Mouse (Mus musculus) adrenal gland, adult 18-20 months (tissue): ENCODE results near the gene Camta1. TPM values are rescaled to one million over a fixed set of nuclear protein-coding genes. Genes with fewer than 3 reads are reported as not detected.

ENCODE experiments used
- DNase-seq, 2 experiments: peaks; one replicate each; pipeline ENCODE4 v3.0.0; 2021 to 2022; ENCODE audit warnings: low spot score in 2 of 2
- total RNA-seq, 2 experiments: library from RNA; stranded (reverse); gene quantifications; 1 replicate in 1 of 2; 2 replicates in 1 of 2; pipeline ENCODE4 v1.2.3; 2021

Camta1 gene
- total RNA-seq, 2 experiments from 2014 or later: 37.2 to 38.2 TPM

DNA sequence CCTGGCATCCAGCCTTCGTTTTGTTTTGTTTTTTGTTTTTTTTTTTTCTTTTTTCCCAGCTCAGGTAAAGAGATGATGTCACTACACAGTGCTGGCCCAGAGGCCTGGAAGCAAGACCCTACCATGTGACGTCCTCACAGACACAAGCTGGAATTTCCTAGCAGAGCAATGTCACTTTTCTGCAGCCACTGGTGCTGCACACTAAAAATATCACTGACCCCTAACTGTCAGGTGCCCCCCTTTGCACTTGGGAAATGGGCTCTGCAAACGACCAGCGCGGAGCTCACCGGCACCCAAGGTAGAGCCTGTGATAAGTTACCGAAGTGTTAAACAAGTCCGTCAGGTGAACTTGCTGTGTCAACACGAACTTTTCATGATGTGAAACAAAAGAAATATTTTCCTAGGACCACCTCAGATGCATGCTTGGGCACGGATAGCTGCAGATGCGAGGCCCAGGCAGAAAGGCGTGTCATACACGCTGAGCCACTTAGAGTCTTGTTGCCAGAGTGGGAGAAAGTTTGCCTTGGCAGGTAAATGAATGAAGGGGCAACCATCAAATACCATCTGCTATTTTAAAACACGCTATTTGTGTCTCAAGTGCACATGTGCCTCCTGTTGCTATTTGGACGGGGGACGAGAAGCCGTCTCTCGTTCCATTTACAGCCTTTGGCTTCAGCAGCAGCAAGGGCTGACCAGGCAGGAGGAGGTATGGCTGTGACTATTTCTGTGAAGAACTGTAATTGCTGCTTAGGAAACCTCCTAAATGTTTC lies 765.2 kb downstream of the Camta1 start:
- no peak for DNase-seq

DNA sequence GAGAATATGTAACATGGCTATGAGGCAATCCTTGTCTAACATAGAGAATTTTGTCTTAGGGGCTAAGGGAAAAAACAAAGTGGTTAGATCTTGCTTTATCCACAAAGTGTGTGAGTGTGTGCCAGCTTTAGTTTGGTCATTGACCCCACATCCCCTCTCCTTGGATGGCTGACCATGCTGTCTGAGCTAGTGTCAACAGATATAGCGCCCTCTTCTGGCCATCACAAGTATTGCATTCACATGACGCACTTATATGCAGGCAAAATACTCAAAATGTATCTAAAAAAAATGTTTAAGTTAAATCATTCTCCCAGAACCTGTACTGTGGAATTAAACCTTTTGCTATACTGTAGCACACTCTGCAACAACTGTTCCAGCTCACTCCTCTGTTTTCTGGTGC lies 766.5 kb downstream of the Camta1 start:
- no peak for DNase-seq

GRCm38 (mm10) chr4:151089270-151089669 lies 772.4 kb downstream of the Camta1 start, which contains the start of gene Gm13090:
Gene Gm13090, plus strand, starts transcription at chr4:151089570.
- DNase-seq: no peak

- no peak for DNase-seq
Measured at GRCm38 (mm10) chr4:151088819-151089218, 772.9 kb downstream of the Camta1 start.

DNA sequence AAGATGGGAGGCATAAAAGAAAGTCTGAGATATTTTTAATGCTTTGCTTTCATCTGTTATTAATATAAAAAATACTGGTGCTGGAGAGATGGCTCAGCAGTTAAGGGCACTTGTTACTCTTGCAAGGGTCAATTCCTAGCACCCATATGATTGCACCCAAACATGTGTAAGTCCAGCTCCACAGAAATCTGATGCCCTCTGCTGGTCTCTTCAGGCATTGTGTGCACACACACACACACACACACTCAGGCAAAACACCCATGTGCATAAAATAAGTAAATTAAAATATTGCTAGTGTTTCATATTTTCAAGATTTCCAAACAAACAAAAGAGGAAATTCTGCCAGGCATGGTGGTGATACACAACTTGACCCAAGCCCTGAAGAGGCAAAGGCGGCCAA lies 774.3 kb downstream of the Camta1 start:
- no peak for DNase-seq

DNA sequence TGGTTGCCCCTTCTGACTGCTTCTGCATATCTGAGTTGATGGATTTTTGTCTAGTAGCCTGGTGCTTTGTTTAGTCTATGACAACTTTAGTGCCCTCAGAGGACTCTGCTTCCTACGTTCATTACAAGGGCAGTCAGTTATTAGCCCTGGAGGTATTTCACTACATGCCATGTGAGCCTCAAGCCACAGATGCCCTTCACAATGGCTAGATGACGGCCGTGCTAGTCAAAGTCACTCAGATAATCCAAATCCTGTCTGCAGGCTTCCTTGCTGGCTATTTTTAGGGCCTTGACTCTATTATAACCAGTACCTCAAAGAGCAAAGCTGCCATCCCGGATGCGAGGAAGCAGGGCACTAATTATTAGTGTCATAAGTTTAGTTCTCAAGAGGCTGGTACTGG lies 778.6 kb downstream of the Camta1 start:
- no peak for DNase-seq

GRCm38 (mm10) chr4:151081977-151082376 lies 779.7 kb downstream of the Camta1 start:
- no peak for DNase-seq

- no peak for DNase-seq
Measured at GRCm38 (mm10) chr4:151081355-151081754, 780.3 kb downstream of the Camta1 start.

DNA sequence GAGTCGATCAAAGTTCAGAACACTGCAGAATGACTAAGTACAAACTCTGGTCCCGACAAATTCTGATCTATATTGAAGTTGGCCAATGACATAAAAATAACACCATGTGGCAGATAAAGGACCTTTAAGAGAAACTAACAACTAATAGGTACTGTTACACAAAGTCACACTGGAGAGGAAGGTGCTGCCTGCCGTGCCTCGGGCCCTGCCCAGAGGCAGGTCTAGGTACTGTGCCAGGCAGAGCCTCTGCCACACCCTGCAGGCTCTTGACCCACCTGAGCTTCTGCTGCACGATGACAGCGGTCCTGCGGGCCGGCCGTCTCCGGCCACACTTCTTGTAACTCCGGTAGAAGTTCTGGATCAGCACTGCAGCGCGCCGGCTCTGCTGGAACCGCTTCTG lies 786.9 kb downstream of the Camta1 start:
- no peak for DNase-seq

- peak; percentile 71 to 78 for DNase-seq
Measured at GRCm38 (mm10) chr4:151073108-151073744, 788.5 kb downstream of the Camta1 start.

GRCm38 (mm10) chr4:151070962-151071361 lies 790.7 kb downstream of the Camta1 start:
- DNase-seq: no peak

DNA sequence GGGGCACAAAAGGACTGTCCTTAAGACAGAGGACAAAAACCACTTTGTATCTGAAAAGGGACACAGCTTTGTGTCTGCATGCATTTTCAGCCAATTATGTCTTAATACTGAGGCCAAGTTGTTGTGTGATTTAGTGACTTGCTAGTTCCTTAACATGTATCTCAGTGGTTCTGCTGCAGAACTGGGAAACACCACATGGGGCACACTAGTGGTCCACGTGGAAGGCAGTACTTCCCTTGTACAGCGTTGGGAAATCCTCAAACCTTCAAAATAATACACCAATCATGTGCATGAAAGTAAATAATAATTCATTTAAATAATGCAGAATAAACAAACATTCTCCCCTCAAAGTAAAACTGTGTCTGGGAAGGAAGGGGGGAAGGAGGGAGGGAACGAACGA lies 792.9 kb downstream of the Camta1 start:
- DNase-seq: no peak

DNA sequence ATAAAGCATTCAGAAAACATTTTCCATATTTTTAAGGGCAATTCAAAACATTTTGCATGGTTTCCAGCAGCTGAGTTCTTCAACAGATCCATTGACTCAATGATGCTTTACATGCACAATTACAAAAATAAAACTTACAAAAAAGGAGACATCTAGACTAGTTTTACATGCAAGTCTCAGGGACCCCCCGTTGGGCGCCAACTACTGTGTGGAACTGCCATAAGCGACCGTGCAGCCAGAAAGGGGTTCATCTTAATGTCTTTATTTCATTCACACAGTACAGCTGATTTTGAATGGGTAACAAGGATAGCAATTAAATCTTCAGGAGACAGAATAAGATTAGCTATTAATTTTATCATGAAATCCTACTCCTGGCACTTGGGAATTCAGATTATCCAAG lies 802.1 kb downstream of the Camta1 start:
- no peak for DNase-seq

GRCm38 (mm10) chr4:151058634-151059033 lies 803.0 kb downstream of the Camta1 start:
- DNase-seq: no peak

DNA sequence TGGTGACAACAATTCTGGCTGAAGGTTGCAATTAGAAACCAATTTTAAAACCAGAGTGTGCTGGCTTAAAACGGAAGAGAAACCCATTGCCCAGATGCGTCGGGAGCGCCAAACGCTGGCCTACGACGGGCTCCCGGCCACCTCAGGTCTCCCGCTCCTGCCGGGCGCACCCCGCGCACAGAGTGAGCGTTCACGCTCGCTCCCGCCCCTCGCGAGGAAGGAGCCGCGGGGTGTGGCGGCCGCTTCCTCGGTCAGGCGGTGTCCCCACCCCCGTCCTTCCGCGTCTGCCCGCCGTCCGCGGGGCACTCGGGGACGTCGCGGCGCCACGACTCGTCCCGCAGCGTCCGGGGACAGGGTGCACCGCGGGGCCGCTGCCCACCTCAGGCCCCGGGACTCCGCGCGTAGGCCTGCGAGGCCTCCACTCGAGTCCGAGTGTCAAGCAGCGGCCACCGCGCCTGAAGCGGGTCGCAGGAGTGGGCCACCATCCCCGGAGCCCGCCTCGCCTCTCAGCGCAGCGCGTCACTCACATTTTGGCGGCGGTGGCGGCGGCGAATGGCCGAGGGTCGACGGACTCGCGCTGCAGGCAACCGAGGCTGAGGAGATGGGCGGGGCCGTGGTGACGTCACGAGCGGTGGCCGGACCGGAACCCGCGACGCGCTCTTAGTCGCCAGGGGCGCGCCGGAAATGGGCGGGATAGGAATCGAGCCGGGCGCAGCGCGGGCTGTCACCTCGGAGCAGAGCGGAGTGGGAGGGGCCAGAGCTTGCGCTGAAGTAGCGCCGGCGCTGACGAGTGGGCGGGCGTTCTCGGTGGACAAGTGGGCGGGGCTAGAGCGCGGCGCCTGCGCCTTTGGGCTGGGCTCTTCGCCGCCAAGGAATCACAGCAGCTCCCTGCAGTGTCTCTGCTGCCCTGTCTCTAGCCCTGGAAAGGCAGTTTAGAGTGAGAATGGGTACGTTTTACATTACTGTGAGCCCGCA lies 804.0 kb downstream of the Camta1 start, which contains the start of gene Vamp3:
Vamp3 (minus strand) TSS at position 617 of the 975 bp plus-strand sequence.
- DNase-seq: peak; percentile 98 to 99

DNA sequence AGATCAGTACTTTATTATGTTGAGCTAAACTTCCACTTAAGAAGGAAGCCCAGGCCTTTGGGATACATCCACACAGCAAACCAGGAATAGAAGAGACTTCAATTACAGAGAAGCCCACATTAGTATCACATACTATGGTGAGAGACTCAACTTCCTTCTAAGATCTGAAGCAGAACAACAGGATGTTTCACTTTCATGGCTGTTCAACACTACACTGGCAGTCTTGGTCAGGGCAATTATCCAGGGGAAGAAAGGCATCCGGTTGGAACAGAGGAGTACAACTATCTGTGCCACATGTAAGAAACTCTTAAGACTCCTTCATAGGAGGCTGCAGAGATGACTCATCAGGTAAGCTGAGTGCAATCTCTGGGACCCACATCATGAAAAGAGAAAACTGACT lies 810.5 kb downstream of the Camta1 start:
- DNase-seq: no peak

DNA sequence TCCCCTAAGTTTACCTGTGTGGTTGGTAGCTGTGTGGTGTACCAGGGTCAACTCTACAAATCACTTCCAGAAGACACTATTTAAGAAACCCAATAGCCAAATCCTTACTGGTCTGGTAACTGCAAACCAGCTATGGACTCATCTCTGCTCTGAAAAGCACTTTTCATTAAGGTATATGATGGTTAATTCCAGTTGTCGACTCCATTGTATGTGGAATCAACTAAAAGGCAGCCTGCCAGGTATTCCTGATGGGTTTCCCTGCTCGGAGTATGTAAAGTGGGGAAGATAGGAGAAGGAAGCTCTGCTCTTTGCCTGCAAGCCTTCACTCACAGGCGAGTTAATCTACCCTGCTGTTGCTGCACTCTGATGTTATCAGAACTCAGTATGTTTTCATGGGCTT lies 815.2 kb downstream of the Camta1 start:
- DNase-seq: no peak

DNA sequence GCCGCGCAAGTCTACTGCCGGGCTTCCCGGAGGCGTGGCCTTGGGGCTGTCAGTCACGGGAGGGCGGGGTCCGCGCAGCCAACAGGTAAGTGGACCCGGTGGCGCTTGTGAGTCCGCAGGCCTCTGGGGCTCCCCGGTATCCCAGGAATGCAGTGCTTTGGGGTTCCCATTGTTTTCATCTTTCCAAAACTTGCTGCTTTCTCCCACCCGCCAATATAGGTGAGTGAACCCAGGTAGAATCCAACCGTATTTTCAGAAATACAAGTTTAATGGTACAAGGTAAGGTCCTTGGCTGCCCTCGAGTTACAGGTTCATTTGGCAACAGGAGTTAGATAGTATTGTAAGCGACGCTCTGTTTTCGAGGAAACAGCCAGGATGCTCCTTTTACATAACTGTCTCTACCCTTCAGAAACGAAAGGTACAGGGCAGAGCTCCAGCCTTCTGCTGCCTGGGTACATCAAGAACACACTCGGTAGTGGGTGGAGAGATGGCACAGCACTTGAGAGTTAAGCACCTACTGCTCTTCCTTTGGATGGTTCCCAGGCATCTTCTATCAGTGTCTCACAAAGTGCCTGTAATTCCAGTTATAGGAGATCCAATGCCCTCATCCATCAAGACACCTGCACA lies 816.6 kb downstream of the Camta1 start:
- DNase-seq: no peak

GRCm38 (mm10) chr4:151044037-151044943 lies 817.4 kb downstream of the Camta1 start, which contains the start of gene Per3:
Gene Per3, minus strand, starts transcription at chr4:151044665.
- peak; percentile 97 to 99 for DNase-seq

DNA sequence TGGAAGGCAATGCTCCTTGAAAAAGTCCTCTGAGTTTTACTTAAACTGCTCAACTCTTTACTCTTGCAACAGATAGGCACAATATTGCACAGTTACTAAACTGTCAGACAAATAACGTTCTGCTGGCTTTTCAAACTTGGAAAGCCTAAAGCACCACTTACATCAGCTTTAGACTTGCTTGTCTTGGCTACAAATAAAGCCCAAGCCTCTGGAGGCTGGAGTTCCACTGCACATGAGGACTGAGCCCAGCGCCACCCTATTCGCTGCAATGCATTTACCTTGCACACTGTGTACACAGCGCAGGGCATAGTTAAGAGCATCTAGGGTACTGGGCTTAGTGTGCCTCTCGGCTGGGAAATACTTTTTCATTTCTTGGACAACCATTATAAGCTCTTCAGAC lies 818.4 kb downstream of the Camta1 start:
- DNase-seq: no peak
